Mouse (Mus musculus) hindlimb bud, embryonic 11.5 days (tissue): Measurements from ENCODE around the gene Gm20422.

Source experiments
- DNase-seq: peaks from one replicate; pipeline ENCODE4 v3.0.0-alpha.2; 2012; ENCODE audit warnings: low read depth, low spot score; ENCODE audit errors: extremely low spot score

The Gm20422 gene

DNA sequence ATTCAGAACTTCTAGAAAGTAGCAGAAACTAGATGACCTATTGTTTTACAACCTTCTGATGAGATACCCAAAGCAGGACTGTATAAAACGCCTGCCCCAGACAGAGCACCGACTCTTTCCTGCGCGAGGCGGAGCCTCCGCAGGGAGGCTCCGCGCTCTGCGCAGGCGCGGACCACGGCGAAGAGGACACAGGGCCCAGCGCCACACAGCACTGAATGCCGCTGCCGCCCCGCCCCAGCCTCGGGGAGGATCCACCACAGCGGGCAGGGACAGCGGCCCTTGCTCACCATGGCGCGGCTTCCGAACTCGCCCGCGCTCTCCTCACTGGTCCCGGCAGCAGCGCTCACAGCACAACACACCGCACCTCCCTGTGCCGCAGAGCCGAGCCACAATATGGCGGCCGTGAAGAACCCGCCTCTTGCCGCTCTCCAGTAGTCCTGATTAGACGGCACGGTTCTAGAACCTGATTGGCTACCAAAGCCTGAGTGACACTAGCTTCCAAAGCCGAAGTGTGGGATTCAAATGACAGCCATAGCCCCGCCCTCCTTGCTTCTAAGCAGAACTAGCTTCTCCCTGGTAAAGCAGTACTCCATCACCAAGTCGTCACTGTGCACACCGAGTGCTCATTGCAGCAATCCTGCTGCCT lies at the start of gene Gm20422:
Gene Gm20422, minus strand, starts transcription at position 384 of the 646 bp plus-strand sequence.
- DNase-seq = peak; percentile 96

DNA sequence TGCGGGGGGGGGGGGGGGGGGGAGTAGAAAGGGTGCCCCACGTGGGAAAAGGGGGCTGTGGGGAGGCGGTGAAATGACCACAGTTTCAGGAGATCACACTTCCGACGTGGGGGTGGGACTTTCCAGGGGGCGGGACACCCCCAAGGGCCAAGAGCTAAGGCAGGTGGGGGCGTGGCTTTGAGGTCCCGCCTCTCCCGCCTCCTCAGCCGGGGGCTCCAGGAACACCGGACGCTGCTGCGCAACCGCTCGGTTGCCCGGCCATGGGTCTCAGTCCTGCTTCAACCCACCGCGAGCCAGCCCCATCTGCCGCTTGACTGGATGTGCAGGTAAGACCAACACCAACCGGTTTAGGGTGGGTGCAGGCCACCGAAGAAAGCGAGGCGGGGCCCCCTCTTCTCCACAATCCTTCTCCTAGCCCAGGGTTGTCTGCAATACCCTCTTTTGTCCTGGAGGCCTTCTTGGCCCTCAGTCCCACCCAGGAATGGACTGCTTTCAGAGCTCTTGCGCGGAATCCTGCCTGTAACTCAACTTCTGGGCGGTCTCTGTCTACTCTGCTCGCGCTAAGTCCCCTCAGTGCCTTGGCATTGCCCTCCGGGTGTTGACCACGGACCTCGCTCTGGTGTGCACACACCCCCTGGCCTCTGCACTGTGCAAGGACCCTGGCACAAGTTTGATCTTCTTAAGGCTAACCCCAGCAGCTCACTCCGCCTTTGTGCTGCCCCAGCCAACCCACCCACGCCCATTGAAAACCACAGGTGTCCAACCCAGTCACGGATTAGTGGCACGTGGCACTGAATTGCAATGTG lies 47.9 kb upstream of the Gm20422 start, which contains the start of gene Lpar2:
Gene Lpar2, plus strand, starts transcription at position 44 of the 806 bp plus-strand sequence.
- peak; percentile 24 for DNase-seq

DNA sequence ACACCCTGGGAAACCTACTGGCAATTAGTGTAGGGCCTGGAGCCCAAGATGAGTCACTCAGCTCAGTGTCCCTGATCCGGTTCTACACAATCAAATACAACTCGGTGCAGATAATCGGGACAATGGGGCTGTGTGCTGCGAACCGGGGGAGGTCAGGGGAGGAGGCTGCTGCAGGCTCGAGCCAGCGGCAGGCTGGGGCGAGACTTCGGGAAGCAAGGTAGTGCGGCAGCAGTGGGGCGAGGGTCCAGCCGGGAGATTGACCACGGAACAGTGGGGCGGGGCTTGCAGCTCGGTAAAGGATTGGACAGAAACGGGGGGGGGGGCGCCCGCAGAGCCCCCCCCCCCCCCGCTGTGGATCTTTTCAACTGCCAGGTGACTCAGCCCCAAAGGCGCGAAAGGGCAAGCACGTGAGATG lies 47.3 kb upstream of the Gm20422 start:
- DNase-seq = peak; percentile 24

DNA sequence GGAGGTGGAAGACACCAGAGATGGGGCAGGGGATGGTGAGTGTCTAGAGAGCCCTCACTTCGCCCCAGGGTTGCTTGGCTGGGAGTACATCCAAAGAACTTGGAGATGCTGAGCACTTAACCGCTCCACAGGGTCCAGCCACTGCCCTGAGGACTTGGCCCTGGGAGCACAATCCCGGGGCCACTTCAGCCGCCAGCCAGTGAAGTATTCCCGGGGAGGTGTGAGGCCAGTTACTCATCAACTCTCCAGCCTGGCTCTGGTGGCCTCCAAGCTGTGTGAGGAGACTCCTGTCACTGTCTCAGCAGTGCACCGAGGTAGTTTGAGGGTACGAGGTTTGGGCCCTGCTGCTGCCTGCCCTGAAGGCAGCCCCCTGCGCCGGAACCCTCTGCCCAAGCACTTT lies 45.8 kb upstream of the Gm20422 start:
- DNase-seq = no peak

DNA sequence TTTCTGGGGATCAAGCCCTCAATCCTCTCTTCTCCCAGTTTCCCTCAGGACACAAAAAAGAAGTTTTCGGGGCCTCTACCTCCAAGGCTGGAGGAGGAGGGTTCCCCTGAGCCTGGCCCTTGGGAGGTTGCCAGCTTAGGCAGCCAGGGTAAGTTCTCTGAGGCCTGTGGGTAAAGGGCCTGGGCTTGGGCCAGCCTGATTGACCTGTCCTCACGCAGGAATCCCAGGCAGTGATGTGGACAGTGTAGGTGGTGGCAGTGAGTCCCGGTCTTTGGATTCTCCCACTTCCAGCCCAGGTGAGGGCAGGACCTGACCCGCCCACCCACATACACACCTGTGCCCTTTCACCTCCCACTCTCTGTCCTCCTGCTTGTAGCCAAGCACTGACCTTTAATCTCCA lies 40.7 kb upstream of the Gm20422 start:
- no peak for DNase-seq

DNA sequence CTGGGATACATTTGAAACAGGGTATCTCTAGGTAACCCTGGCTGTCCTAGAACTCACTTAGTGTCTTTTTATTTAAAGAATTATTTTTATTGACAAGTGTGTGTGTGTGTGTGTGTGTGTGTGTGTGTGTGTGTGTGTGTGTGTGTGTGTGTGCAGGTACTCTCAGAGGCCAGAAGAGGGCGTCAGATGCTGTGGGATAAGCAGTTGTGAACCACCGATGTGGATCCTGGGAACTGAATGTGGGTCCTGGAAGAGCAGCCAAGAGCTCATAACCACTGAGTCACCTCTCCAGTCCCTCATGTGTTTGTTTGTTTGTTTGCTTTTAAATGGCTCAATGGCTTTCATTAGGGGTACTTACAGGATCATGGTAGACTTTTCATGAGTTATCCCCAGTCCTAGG lies 40.2 kb upstream of the Gm20422 start:
- no peak for DNase-seq

DNA sequence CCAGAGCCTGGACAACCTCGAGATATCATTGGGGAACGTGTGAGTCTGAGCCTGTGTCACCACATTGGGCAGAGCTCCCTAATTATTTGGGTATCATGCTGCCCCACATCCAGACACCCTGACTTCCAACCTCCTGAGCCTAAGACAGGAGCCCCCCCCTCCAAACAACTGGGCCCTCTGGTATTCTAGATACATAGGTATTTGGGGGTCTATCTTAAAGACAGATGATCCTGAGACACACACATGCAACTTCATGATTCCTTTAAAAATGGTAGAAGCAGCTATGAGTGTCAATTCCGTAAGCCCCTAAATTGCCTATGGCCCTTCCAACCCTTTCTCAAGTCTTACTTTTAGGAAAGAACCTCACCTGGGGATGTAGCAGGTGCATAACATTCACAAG lies 35.1 kb upstream of the Gm20422 start:
- DNase-seq = no peak

DNA sequence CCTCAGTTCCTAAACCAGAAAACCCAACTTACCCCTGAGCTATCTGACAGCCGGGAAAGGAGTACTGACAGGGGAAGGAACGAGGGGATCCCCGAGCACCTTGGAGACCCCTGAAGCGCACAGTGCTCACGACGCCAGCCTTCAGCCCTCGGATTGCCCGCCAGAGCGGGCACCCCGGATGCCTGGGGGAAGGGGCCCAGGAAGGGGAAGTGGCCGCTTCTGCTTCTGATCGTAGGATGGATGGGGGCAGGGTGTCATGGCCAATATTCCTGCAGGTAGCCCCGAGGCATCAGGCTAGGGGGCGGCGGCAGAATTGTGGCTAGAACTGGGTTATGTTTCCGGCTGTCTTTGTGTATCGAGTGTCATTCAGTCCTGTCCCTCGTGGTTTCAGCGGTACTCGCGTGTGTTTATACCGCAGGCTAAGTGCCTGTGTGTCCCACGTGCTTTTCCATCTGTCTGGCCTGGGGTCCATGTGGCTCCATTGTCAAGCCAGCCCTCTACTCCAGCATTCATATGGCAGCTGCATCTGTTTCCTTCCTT lies 34.2 kb upstream of the Gm20422 start:
- DNase-seq = no peak

DNA sequence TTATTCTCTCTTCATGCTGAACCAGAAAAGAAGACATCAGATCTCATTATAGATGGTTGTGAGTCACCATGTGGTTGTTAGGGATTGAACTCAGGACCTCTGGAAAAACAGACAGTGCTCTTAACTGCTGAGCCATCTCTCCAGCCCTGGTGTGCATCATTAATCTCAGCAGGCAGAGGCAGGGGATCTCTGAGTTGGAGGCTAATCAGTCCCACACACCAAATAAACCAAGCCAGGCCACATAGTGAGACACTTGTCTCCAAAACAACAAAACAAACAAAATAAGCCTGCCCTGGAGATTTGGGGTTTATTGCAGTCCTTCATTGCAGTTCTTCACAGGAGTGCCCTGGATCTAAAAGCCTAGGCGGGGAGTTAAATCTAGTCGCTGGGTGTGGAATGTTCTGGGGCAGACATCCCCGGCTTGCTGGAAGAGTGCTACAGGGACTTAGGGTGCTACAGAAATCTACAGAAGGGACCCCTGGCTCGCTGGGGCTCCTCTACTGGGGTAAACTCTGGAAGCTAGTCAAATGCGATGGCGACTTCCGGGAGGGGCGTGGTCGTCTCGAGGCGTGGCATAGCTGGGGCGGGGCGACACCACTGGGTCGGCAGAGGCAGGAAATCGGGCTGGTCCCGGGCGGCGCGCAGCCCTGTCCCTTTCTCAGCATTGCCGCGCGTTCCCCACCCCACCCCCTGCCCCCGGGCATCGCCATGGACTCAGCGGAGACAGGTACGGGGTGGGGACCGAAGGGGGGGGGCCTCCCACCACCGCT lies 33.6 kb upstream of the Gm20422 start, which contains the start of gene Gmip:
Gene Gmip, plus strand, starts transcription at position 586 of the 770 bp plus-strand sequence.
- no peak for DNase-seq

DNA sequence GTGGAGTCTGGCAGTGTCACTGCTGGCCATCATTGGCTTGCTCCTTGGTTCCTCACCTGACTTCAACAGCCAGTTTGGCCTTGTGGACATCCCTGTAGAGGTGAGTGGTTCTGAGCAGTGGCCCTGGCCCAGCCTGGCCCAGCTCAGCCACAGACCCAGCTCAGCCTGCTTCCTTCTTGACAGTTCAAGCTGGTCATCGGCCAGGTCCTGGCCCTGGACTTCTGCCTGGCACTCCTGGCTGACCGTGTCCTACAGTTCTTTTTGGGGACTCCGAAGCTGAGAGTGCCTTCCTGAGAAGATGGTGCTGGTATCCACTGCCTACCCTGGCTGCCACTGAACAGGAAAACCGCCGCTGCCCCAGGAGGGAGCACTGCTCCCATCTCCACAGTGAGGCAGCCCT lies 32.5 kb upstream of the Gm20422 start:
- no peak for DNase-seq

DNA sequence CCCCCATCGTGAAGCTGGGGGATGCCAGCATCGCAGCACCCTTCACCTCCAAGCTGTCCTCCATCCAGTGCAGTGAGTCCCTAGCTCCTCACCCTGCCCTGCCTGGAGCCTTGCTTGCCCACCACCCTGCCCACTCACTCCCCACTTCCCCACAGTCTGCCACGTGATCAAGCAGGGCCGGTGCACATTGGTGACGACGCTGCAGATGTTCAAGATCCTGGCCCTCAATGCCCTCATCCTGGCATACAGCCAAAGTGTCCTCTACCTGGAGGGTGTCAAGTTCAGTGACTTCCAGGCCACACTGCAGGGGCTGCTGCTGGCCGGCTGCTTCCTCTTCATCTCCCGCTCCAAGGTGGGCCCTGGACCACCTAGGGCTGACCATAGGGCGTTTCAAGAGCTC lies 30.8 kb upstream of the Gm20422 start:
- no peak for DNase-seq

DNA sequence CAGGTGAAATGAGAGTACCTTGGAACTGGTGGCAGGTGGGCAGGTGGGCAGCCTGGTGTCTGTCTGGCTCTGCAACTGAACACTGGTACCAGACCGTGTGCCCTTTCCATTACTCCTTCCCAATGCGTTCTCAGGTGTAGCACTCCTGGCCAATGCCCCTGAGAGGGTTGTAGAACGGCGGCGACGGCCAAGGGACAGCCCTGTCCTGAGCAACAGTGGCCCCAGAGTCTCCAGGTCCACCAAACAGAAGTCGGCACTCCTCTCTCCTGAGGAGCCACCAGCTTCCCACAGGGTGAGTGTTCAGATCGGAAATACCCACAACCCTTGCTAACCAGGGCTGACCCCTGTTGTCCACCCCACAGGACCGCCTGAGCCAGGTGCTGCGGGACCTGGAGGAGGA lies 30.4 kb upstream of the Gm20422 start:
- no peak for DNase-seq

DNA sequence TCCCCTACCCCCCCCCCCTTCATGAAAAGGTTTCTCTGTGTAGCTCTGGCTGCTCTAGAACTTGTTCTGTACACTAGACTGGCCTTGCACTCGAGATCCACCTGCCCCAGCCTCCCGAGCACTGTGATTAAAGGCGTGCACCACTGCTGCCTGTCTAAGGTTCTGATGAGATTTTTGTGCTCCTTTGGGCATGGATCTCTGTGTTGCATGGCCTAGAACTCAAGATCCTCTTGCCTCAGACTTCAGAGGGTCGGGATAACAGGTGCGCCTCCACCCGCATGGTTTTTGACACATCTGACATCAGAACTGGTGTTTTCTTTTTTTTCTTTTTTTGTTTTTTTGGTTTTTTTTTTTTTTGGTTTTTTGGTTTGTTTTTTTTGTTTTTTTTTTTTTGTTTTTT lies 29.9 kb upstream of the Gm20422 start:
- no peak for DNase-seq

DNA sequence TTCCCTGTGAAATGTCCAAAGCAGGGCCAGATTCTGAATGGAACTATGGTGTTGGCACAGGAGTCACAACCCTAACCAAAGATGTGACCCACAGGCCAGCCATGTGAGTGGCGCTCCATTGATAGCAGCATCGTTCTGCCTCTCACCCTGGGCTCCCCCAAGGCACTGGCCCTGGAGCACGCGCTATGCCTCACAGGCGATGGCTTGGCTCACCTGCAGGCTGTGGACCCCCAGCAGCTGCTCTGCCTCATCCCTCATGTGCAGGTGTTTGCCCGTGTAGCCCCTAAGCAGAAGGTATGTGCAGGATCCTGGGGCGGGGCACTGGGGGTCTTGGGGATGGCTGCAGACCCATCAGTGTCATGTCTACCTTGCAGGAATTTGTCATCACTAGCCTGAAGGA lies 28.7 kb upstream of the Gm20422 start:
- no peak for DNase-seq

DNA sequence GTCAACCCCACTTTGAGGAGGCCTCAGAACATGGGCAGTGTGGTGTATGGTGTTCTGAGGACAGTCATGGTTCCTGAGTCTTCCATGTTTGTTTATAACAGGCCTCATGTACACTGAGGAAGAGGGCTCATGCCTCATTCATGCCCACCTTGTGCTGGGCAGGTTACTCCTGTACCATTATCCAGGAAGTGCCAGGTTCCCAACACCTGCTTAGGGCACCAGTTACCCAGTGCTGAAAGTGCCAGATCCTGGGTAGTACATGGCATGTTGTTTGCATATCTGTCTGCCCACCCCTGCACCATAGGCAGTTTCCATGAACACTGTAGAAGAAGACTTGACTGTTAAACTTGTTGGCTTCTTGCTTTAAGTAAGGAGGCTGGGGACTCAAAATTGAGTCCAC lies 27.5 kb upstream of the Gm20422 start:
- no peak for DNase-seq

DNA sequence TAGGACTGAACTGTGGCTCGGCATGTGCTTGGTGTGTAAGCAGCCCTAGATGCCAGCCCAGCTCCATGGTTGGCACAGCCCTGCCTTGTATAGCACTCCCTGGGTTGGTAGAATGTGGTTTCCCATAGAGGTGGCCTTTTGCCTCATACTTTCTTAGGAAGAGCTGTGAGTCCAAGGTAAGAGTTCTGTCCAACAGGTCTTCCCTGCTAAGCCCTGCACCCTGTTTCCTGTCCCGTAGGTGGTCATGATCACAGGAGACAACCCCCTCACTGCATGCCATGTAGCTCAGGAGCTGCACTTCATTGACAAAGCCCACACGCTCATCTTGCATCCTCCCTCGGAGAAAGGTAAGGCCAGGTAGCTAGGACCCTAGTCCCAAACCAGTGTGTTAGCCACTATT lies 27.1 kb upstream of the Gm20422 start:
- no peak for DNase-seq

DNA sequence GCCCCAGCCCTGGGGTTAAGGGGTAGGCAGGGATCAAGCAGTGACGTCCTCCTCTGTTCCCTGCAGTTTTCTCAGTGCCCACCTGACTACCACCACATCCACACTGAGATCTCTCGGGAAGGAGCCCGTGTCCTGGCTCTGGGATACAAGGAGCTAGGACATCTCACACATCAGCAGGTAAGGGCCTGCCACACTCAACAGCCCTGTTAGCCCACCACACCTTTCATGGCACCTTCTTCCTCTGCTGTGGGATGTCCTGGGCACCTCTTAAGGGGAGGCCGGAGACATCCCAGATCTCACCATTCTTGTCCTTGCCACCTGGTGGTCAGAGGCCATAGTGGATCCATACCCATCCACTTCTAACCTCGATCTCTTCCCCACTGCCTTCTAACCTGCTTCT lies 25.3 kb upstream of the Gm20422 start:
- DNase-seq = no peak

DNA sequence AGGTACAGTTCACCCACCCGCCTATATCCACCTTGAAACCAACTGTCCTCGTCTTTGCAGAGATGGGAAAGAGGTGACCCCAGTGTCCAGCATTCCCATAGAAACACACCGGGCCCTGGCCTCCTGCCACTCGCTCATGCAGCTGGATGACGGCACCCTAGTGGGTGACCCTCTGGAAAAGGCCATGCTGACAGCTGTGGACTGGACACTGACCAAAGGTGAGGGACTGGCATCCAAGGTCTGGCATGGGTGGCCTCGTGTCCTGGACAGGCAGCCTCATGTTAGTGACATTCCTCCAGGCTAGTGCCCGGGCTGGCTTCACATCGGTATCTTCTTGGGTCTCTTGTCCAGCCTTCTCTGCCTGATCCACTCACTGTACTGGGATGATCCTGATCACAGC lies 24.6 kb upstream of the Gm20422 start:
- DNase-seq = no peak

DNA sequence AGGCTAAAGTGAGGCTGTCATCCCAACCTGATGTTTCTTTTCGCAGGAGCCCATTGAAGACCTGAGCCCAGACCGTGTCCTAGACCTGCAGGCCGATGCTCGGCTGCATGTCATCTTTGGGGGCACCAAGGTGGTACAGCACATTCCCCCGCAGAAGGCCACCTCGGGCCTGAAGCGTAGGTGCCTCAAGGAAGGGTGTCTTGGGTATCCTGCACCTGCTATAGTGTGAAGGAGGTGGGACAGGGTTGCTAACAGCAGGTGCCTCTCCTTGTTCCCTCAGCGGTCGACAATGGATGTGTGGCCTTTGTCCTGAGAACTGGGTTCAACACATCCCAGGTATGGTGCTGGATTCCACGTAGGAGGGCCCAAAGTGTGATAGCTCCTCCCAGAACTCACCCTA lies 23.0 kb upstream of the Gm20422 start:
- no peak for DNase-seq

DNA sequence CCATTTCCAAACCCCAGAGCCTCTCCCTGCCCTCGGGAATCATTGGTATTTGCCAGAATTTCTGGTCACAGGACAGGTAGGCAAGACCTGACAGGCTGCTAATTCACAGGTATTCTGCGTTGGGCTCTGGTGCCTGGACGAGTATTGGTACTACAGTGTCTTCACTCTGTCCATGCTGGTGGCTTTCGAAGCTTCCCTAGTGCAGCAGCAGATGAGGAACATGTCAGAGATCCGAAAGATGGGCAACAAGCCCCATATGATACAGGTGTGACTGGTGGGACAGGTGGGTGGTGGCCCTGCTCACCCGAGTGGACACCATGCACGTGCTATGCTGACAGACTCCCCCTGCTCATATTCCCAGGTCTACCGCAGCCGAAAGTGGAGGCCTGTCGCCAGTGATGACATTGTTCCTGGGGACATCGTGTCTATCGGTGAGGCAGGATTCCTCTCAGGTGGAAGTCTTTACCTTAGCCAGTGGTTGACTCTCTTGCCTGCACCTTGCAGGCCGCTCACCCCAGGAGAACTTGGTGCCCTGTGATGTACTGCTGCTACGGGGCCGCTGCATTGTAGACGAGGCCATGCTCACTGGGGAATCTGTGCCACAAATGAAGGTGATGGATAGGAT lies 22.1 kb upstream of the Gm20422 start:
- DNase-seq = no peak

DNA sequence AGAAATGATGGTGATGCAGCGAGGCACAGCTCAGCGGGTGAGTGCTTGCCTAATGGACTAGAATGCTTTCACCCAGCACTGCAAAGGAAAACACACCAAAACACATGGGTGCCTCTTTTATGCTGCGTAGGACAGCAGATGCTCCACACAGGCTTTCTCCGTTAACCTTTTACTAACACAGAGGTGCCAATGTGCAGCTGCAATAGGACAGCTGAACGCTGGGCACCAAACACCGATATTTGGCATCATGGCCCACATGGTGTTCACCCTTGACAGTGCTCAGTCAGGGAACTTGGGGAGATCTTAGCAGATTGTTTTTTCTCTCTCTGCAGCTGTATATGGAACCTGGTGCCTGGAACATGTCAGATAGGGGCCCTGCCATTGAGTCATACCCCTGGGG lies 20.2 kb upstream of the Gm20422 start:
- no peak for DNase-seq
